Mouse (Mus musculus) lung, postnatal 0 days (tissue): ENCODE measurements around the gene Gpc6. TPM values are rescaled to one million over a fixed set of nuclear protein-coding genes. Genes with fewer than 3 reads are reported as not detected.
A peak's percentile ranks its signal among the peaks of the same experiment; 100 is the strongest.

Experiments
- ATAC-seq: fragments of 200-750 bp; cut with Nextera tagmentation; 2 replicates; pipeline ENCODE4 v1.8.0; 2017; ENCODE audit warnings: moderate library complexity
- DNase-seq: peaks from one replicate; pipeline ENCODE4 v3.0.0-alpha.2; 2016; ENCODE audit warnings: low spot score
- H3K27ac ChIP-seq: fragments of 300-500 bp; sonication (generic); 2 replicates; pipeline ENCODE4 v1.5.1; 2014; ENCODE audit warnings: antibody characterized with exemption, mild to moderate bottlenecking, low read length, mixed read lengths
- H3K27me3 ChIP-seq: fragments of 300-500 bp; sonication (generic); replicated peaks from 2 replicates; pipeline ENCODE4 v1.6.1; 2014; ENCODE audit warnings: low read length, mixed read lengths; ENCODE audit not compliant: insufficient read depth
- H3K36me3 ChIP-seq: fragments of 300-500 bp; sonication (generic); 2 replicates; pipeline ENCODE4 v1.6.1; 2014; ENCODE audit warnings: low read length, mixed read lengths; ENCODE audit not compliant: insufficient read depth
- H3K4me1 ChIP-seq: fragments of 300-500 bp; sonication (generic); 2 replicates; pipeline ENCODE4 v1.6.1; 2014; ENCODE audit warnings: antibody characterized with exemption, low read depth, low read length, mixed read lengths; ENCODE audit not compliant: insufficient read depth
- H3K4me2 ChIP-seq: fragments of 300-500 bp; sonication (generic); replicated peaks from 2 replicates; pipeline ENCODE4 v1.6.1; 2014; ENCODE audit warnings: low read depth, mild to moderate bottlenecking, low read length, moderate library complexity, mixed read lengths
- H3K4me3 ChIP-seq: fragments of 300-500 bp; sonication (generic); 2 replicates; pipeline ENCODE4 v1.5.1; 2014; ENCODE audit warnings: low read depth, low read length
- H3K9ac ChIP-seq: fragments of 300-500 bp; sonication (generic); replicated peaks from 2 replicates; pipeline ENCODE4 v1.6.1; 2014; ENCODE audit warnings: low read depth, mild to moderate bottlenecking
- H3K9me3 ChIP-seq: fragments of 300-500 bp; sonication (generic); 2 replicates; pipeline ENCODE4 v1.6.1; 2016; ENCODE audit warnings: low read length, mixed read lengths
- CTCF ChIP-seq: IDR thresholded peaks from 2 replicates; pipeline ENCODE4 v1.5.1; 2016; ENCODE audit warnings: antibody characterized with exemption, mild to moderate bottlenecking
- EP300 ChIP-seq: IDR thresholded peaks from 2 replicates; pipeline ENCODE4 v1.6.1; 2016; ENCODE audit warnings: antibody characterized with exemption, mild to moderate bottlenecking, control low read depth
- WGBS: fragments of 180-500 bp; shearing (Covaris S2); extraction: QIAGEN DNeasy Blood & Tissue Kit; methylation state at CpG from one replicate; pipeline ENCODE4 v1.1.7; 2014; 5-methylcytosine and 5-hydroxymethylcytosine counted together
- polyA plus RNA-seq: library from polyadenylated mRNA; unstranded; fragments of >200 nt; fragmentation: Nextera tagmentation; extraction: Ambion mirVana; gene quantifications from 2 replicates; pipeline ENCODE4 v1.2.1, GENCODE M21; 2015

The Gpc6 gene
- polyA plus RNA-seq, 1 experiment from 2014 or later, result 3.1 TPM

DNA sequence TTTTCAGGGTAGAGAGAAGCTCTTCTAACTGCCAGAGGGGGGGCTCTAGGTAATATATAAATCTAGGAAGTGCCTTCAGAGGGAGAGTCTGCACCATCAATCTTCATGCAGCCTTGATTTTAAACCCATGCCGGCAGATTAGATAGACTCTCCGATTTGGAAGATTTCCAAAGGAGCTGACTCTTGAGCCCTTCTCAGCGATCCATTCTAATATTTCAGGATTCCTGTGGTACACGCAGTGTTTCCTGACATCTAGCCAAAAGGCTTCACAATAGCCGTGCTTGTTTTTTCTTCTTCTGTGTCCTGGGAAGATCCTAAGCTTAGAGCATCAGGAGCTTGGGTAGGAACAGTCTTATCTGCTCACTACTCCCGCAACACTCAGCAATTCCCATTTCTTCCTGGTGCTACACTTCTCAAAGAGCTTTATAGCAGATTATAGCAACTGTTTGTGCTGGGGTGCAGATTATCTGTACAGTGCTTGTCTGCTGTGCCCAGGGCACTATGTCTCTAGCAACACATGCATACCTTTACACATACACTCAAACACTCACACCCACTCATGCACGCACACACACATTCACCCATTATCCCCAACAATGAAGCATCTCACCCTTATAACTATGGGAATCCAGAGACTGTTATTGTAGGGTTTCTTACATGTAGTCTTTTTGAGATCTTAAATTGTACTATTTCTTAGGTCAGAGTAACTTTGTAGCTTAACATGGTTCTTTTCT is 3.8 kb downstream of the Gpc6 start:
- H3K36me3 ChIP-seq, result no peaks in the 10 kb centered on the region
- ATAC-seq (no peak), DNase-seq (no peak)
- no peaks in the 10 kb centered on the region for H3K9me3 ChIP-seq
- H3K4me3 ChIP-seq, result no peak overlapping the region
- H3K27me3 ChIP-seq, result no peaks in the 10 kb centered on the region
- 27% methylated on average over 7 of the region's 7 CpGs for WGBS
- no peak overlapping the region for H3K9ac ChIP-seq
- TF ChIP-seq EP300, result no peak
- no peak for TF ChIP-seq CTCF
- H3K27ac ChIP-seq, result no peak overlapping the region
- H3K4me2 ChIP-seq, result no peak overlapping the region
- no peaks in the 10 kb centered on the region for H3K4me1 ChIP-seq

DNA sequence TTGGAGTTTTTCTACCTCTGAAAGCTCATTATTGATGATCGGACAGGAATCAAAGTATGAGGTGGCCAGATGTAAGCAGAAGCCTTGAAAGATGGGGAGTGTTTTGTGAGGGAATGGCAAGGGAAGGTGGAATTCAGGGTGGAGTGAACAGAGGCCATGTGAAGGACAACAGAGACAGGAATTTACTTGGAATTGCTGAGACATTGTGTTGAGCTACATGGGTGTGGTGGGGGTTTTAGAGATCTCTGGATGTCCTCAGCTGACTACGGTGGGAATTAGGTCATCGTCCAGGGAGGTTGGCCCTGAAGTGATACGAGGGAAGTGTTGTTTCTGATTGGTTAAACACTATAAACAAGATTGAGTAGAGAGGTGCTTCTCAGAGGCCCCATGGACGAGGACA is 8.7 kb downstream of the Gpc6 start:
- H3K4me1 ChIP-seq, result no peaks in the 10 kb centered on the region
- H3K36me3 ChIP-seq, result no peaks in the 10 kb centered on the region
- ATAC-seq (no peak), DNase-seq (no peak)
- TF ChIP-seq CTCF (no peak), EP300 (no peak)
- H3K9me3 ChIP-seq, result no peaks in the 10 kb centered on the region
- H3K4me3 ChIP-seq, result no peak overlapping the region
- no peak overlapping the region for H3K4me2 ChIP-seq
- H3K27me3 ChIP-seq, result no peaks in the 10 kb centered on the region
- no peak overlapping the region for H3K27ac ChIP-seq
- 53% methylated on average over 5 of the region's 5 CpGs for WGBS
- H3K9ac ChIP-seq, result no peak overlapping the region

GRCm38 (mm10) chr14:116937910-116938560 is 12.9 kb downstream of the Gpc6 start:
- Histone ChIP-seq H3K4me3 (no peak overlapping the region), H3K4me1 (no peaks in the 10 kb centered on the region), H3K27ac (no peak overlapping the region), H3K27me3 (no peaks in the 10 kb centered on the region), H3K9ac (no peak overlapping the region), H3K4me2 (no peak overlapping the region), H3K36me3 (no peaks in the 10 kb centered on the region), H3K9me3 (no peaks in the 10 kb centered on the region)
- WGBS, result 64% methylated on average over 14 of the region's 14 CpGs
- no peak for ATAC-seq
- DNase-seq, result no peak
- TF ChIP-seq CTCF (peak; percentile 44), EP300 (no peak)

GRCm38 (mm10) chr14:116938735-116939134 is 13.6 kb downstream of the Gpc6 start:
- Histone ChIP-seq H3K27ac (no peak overlapping the region), H3K9me3 (no peaks in the 10 kb centered on the region), H3K36me3 (no peaks in the 10 kb centered on the region), H3K4me2 (no peak overlapping the region), H3K27me3 (no peaks in the 10 kb centered on the region), H3K9ac (no peak overlapping the region), H3K4me1 (no peaks in the 10 kb centered on the region), H3K4me3 (no peak overlapping the region)
- no peak for ATAC-seq
- TF ChIP-seq EP300 (no peak), CTCF (no peak)
- WGBS, result 65% methylated on average over 9 of the region's 9 CpGs
- no peak for DNase-seq

GRCm38 (mm10) chr14:116939561-116939960 is 14.4 kb downstream of the Gpc6 start:
- TF ChIP-seq CTCF (no peak), EP300 (no peak)
- Histone ChIP-seq H3K9ac (no peak overlapping the region), H3K27ac (no peak overlapping the region), H3K27me3 (no peaks in the 10 kb centered on the region), H3K4me2 (no peak overlapping the region), H3K4me1 (no peaks in the 10 kb centered on the region), H3K9me3 (no peaks in the 10 kb centered on the region), H3K4me3 (no peak overlapping the region), H3K36me3 (no peaks in the 10 kb centered on the region)
- DNase-seq (no peak), ATAC-seq (no peak)
- 72% methylated on average over 1 of the region's 1 CpGs for WGBS

DNA sequence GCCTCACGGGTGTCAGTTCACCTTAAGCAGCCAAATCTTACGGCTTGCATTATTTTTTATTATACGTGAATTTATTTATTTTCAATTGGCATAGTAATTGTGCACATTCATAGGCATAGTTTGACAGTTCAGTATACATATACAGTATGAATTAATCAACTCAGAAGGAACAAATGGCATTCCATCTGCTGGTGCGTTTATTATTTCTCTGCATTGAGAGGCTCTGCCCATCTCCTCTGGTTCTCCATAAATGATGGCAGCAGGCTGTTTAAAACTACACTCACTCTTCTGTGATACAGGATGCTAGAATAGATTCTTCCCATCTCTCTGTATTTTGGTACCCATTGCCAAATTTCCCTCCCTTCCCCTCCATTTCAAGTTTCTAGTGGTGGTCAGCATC is 16.7 kb downstream of the Gpc6 start:
- Histone ChIP-seq H3K27me3 (no peaks in the 10 kb centered on the region), H3K4me2 (no peak overlapping the region), H3K9me3 (no peaks in the 10 kb centered on the region), H3K4me1 (no peaks in the 10 kb centered on the region), H3K27ac (no peak overlapping the region), H3K36me3 (no peaks in the 10 kb centered on the region), H3K9ac (no peak overlapping the region), H3K4me3 (no peak overlapping the region)
- DNase-seq (no peak), ATAC-seq (no peak)
- TF ChIP-seq EP300 (no peak), CTCF (no peak)
- 85% methylated on average over 4 of the region's 4 CpGs for WGBS
